Mouse (Mus musculus) regulatory T cell (primary cell): ENCODE data around the gene Gm12888.
"Not testable (repeated sequence)": the region's sequence is repeated elsewhere in the genome, so short reads cannot be mapped to it uniquely, and the experiment has no call there.

ENCODE experiments used
- in situ Hi-C: fragments of 300-600 bp; cut with MboI, MseI; formaldehyde crosslinking; loops from one replicate; pipeline ENCODE4 v1.15.1; 2025; ENCODE audit warnings: high pct_unique_total_duplicates

Gm12888 gene

DNA sequence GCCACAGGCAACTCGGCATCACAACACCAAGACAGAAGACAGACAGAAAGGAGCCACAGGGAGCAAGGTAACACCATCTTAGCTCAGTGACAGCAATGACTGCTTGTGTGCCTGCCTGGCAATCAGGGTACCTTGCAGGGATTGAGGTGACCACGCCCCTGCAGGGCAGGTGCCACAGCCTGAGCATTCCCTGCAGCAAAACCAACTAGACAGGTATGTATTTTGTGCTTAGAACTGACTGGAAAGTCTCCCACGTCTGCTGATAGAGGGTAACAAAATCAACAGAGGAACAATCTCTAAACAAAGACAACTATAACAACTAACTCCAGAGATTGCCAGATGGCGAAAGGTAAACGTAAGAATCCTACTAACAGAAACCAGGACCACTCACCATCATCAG lies at the start of gene Gm12888:
Gm12888 (minus strand) TSS at position 101 of the 400 bp plus-strand sequence.
- in situ Hi-C loops = not testable (repeated sequence)
